Mouse (Mus musculus): ENCODE measurements around the gene Hpse2. TPM values are rescaled to one million over a fixed set of nuclear protein-coding genes. Genes with fewer than 3 reads are reported as not detected.
A peak's percentile ranks its signal among the peaks of the same experiment; 100 is the strongest.

Gene Hpse2
- total and polyA plus RNA-seq, 2 experiments from 2014 or later: 0.23 to 0.55 TPM

- H3K4me2 ChIP-seq (ENCODE audit: low read depth, low read length, poor library complexity, severe bottlenecking): no peak overlapping the region
- no peaks in the 10 kb centered on the region for H3K36me3 ChIP-seq (ENCODE audit: insufficient read depth, low read length)
- 93% methylated on average over 3 of the region's 3 CpGs for WGBS
- no peaks in the 10 kb centered on the region for H3K9me3 ChIP-seq (ENCODE audit: low read length)
- ATAC-seq (ENCODE audit: low FRiP score) (no peak), DNase-seq (ENCODE audit: low spot score) (no peak)
- no peak for TF ChIP-seq CTCF (IDR thresholded peaks at IDR 0.05)
- H3K9ac ChIP-seq (replicated peaks; ENCODE audit: low read length, poor library complexity, severe bottlenecking): no peak overlapping the region
- H3K27ac ChIP-seq (ENCODE audit: low read depth, low read length): no peak overlapping the region
- H3K4me3 ChIP-seq (ENCODE audit: low read depth, low read length): no peak overlapping the region
- H3K27me3 ChIP-seq (ENCODE audit: insufficient read depth, low read length): no peaks in the 10 kb centered on the region
- no peaks in the 10 kb centered on the region for H3K4me1 ChIP-seq (ENCODE audit: insufficient read depth, low read length)
These were observed 560.3 kb downstream of the Hpse2 start for GRCm38 (mm10) chr19:42827843-42828242.

GRCm38 (mm10) chr19:42820109-42820508 is 568.0 kb downstream of the Hpse2 start:
- 91% methylated on average over 5 of the region's 5 CpGs for WGBS
- H3K9ac ChIP-seq (replicated peaks; ENCODE audit: low read length, poor library complexity, severe bottlenecking): no peak overlapping the region
- TF ChIP-seq CTCF (IDR thresholded peaks at IDR 0.05): no peak
- no peak overlapping the region for H3K4me3 ChIP-seq (ENCODE audit: low read depth, low read length)
- DNase-seq (ENCODE audit: low spot score) (no peak), ATAC-seq (ENCODE audit: low FRiP score) (no peak)
- no peaks in the 10 kb centered on the region for H3K36me3 ChIP-seq (ENCODE audit: insufficient read depth, low read length)
- H3K4me1 ChIP-seq (ENCODE audit: insufficient read depth, low read length): no peaks in the 10 kb centered on the region
- H3K9me3 ChIP-seq (ENCODE audit: low read length): no peaks in the 10 kb centered on the region
- no peak overlapping the region for H3K4me2 ChIP-seq (ENCODE audit: low read depth, low read length, poor library complexity, severe bottlenecking)
- H3K27ac ChIP-seq (ENCODE audit: low read depth, low read length): no peak overlapping the region
- no peaks in the 10 kb centered on the region for H3K27me3 ChIP-seq (ENCODE audit: insufficient read depth, low read length)

GRCm38 (mm10) chr19:42817761-42818160 is 570.4 kb downstream of the Hpse2 start:
- Histone ChIP-seq H3K9me3 (ENCODE audit: low read length) (no peaks in the 10 kb centered on the region), H3K4me2 (ENCODE audit: low read depth, low read length, poor library complexity, severe bottlenecking) (no peak overlapping the region), H3K27me3 (ENCODE audit: insufficient read depth, low read length) (no peaks in the 10 kb centered on the region), H3K36me3 (ENCODE audit: insufficient read depth, low read length) (no peaks in the 10 kb centered on the region), H3K4me3 (ENCODE audit: low read depth, low read length) (no peak overlapping the region), H3K4me1 (ENCODE audit: insufficient read depth, low read length) (no peaks in the 10 kb centered on the region), H3K27ac (ENCODE audit: low read depth, low read length) (no peak overlapping the region), H3K9ac (replicated peaks; ENCODE audit: low read length, poor library complexity, severe bottlenecking) (no peak overlapping the region)
- no peak for TF ChIP-seq CTCF (IDR thresholded peaks at IDR 0.05)
- no peak for ATAC-seq (ENCODE audit: low FRiP score)
- peak; percentile 53 for DNase-seq (ENCODE audit: low spot score)
- WGBS: 62% methylated on average over 2 of the region's 2 CpGs

GRCm38 (mm10) chr19:42816261-42816660 is 571.9 kb downstream of the Hpse2 start:
- Histone ChIP-seq H3K27ac (ENCODE audit: low read depth, low read length) (no peak overlapping the region), H3K4me1 (ENCODE audit: insufficient read depth, low read length) (no peaks in the 10 kb centered on the region), H3K9ac (replicated peaks; ENCODE audit: low read length, poor library complexity, severe bottlenecking) (no peak overlapping the region), H3K36me3 (ENCODE audit: insufficient read depth, low read length) (no peaks in the 10 kb centered on the region), H3K4me2 (ENCODE audit: low read depth, low read length, poor library complexity, severe bottlenecking) (no peak overlapping the region), H3K4me3 (ENCODE audit: low read depth, low read length) (no peak overlapping the region), H3K27me3 (ENCODE audit: insufficient read depth, low read length) (no peaks in the 10 kb centered on the region), H3K9me3 (ENCODE audit: low read length) (no peaks in the 10 kb centered on the region)
- TF ChIP-seq CTCF (IDR thresholded peaks at IDR 0.05): no peak
- ATAC-seq (ENCODE audit: low FRiP score): no peak
- WGBS: 85% methylated on average over 2 of the region's 2 CpGs
- DNase-seq (ENCODE audit: low spot score): no peak

DNA sequence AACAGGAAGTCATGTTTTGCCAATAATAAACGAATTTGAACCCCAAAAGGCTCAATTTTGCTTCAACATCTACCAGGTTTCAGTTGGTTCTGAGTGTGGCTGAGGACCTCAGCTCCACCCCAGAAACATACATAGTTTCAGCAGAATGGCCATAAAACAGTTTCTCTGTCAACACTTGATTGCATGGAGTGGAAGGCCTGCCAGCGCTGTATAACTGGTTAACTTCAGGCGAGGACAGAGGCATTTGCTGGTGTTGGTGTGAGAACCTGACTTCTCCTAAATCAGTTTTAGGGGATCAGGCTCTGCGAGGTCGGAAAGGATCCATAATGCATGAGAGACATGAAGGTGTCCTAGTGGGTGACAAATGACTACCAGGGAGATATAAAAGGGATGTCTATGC is 578.0 kb downstream of the Hpse2 start:
- no peak overlapping the region for H3K9ac ChIP-seq (replicated peaks; ENCODE audit: low read length, poor library complexity, severe bottlenecking)
- no peaks in the 10 kb centered on the region for H3K27me3 ChIP-seq (ENCODE audit: insufficient read depth, low read length)
- H3K4me1 ChIP-seq (ENCODE audit: insufficient read depth, low read length): no peaks in the 10 kb centered on the region
- H3K36me3 ChIP-seq (ENCODE audit: insufficient read depth, low read length): no peaks in the 10 kb centered on the region
- DNase-seq (ENCODE audit: low spot score): no peak
- WGBS: 79% methylated on average over 5 of the region's 5 CpGs
- no peak overlapping the region for H3K4me2 ChIP-seq (ENCODE audit: low read depth, low read length, poor library complexity, severe bottlenecking)
- no peak overlapping the region for H3K4me3 ChIP-seq (ENCODE audit: low read depth, low read length)
- no peak overlapping the region for H3K27ac ChIP-seq (ENCODE audit: low read depth, low read length)
- no peaks in the 10 kb centered on the region for H3K9me3 ChIP-seq (ENCODE audit: low read length)
- ATAC-seq (ENCODE audit: low FRiP score): no peak
- TF ChIP-seq CTCF (IDR thresholded peaks at IDR 0.05): no peak

- H3K9ac ChIP-seq (replicated peaks; ENCODE audit: low read length, poor library complexity, severe bottlenecking): no peak overlapping the region
- ATAC-seq (ENCODE audit: low FRiP score) (no peak), DNase-seq (ENCODE audit: low spot score) (no peak)
- H3K27me3 ChIP-seq (ENCODE audit: insufficient read depth, low read length): no peaks in the 10 kb centered on the region
- no peaks in the 10 kb centered on the region for H3K4me1 ChIP-seq (ENCODE audit: insufficient read depth, low read length)
- no peak overlapping the region for H3K4me3 ChIP-seq (ENCODE audit: low read depth, low read length)
- no peaks in the 10 kb centered on the region for H3K36me3 ChIP-seq (ENCODE audit: insufficient read depth, low read length)
- no peak for TF ChIP-seq CTCF (IDR thresholded peaks at IDR 0.05)
- H3K9me3 ChIP-seq (ENCODE audit: low read length): no peaks in the 10 kb centered on the region
- 88% methylated on average over 10 of the region's 10 CpGs for WGBS
- H3K27ac ChIP-seq (ENCODE audit: low read depth, low read length): no peak overlapping the region
- H3K4me2 ChIP-seq (ENCODE audit: low read depth, low read length, poor library complexity, severe bottlenecking): no peak overlapping the region
These were observed 578.7 kb downstream of the Hpse2 start for GRCm38 (mm10) chr19:42809491-42809890.
